Mouse (Mus musculus): ENCODE measurements around the gene Sipa1l1. TPM values are rescaled to one million over a fixed set of nuclear protein-coding genes. Genes with fewer than 3 reads are reported as not detected.

Sipa1l1 gene
- total RNA-seq, 1 experiment = 31.8 TPM

- Histone ChIP-seq H3K27ac (ENCODE audit: insufficient read depth, low read depth, low read length, poor library complexity, severe bottlenecking) (no peak overlapping the region), H3K4me1 (ENCODE audit: control insufficient read depth in 2 of 2, insufficient read depth in 2 of 2, low read length in 2 of 2, poor library complexity in 1 of 2) (peaks cover 8 to 39% of the 10 kb centered on the region in 2 experiments), H3K9me3 (ENCODE audit: control insufficient read depth, insufficient read depth, low read depth, low read length) (no peaks in the 10 kb centered on the region), H3K36me3 (ENCODE audit: control insufficient read depth, insufficient read depth, low read length, poor library complexity, severe bottlenecking) (no peaks in the 10 kb centered on the region; the same call in 1 of the 2 replicates), H3K4me3 (ENCODE audit: insufficient read depth in 1 of 2, low read depth in 1 of 2, low read length in 2 of 2, poor library complexity in 1 of 2, severe bottlenecking in 1 of 2) (no peak overlapping the region), H3K9ac (ENCODE audit: insufficient read depth, low read depth, low read length, poor library complexity, severe bottlenecking) (no peak overlapping the region)
- in situ Hi-C loops (cut with MboI; ENCODE audit: low sequenced_read_pairs in 2 of 2, unreplicated experiment in 2 of 2) = no loop called here
- no peak for DNase-seq (ENCODE audit: low read depth, low spot score)
- no peak for TF ChIP-seq ZNF384 (IDR thresholded peaks at IDR 0.05; ENCODE audit: low read depth, low read length)
Measured at GRCm38 (mm10) chr12:82189715-82190581, 20.8 kb downstream of the Sipa1l1 start.

- H3K9ac ChIP-seq (ENCODE audit: insufficient read depth, low read depth, low read length, poor library complexity, severe bottlenecking) = no peak overlapping the region
- H3K27ac ChIP-seq (ENCODE audit: insufficient read depth, low read depth, low read length, poor library complexity, severe bottlenecking) = no peak overlapping the region
- in situ Hi-C loops (cut with MboI; ENCODE audit: low sequenced_read_pairs in 2 of 2, unreplicated experiment in 2 of 2) = no loop called here
- no peaks in the 10 kb centered on the region for H3K9me3 ChIP-seq (ENCODE audit: control insufficient read depth, insufficient read depth, low read depth, low read length)
- no peaks in the 10 kb centered on the region; the same call in 1 of the 2 replicates for H3K36me3 ChIP-seq (ENCODE audit: control insufficient read depth, insufficient read depth, low read length, poor library complexity, severe bottlenecking)
- no peak for TF ChIP-seq CHD2 (IDR thresholded peaks at IDR 0.05; ENCODE audit: low read depth, low read length)
- TF ChIP-seq ZC3H11A (IDR thresholded peaks at IDR 0.05; ENCODE audit: borderline replicate concordance, low read depth, low read length) = no peak
- no peak for TF ChIP-seq HCFC1 (IDR thresholded peaks at IDR 0.05; ENCODE audit: borderline replicate concordance, insufficient read depth, low read length)
- no peak for TF ChIP-seq MAFK (IDR thresholded peaks at IDR 0.05; ENCODE audit: insufficient read depth, low read depth, low read length)
- TF ChIP-seq ZNF384 (IDR thresholded peaks at IDR 0.05; ENCODE audit: low read depth, low read length) = no peak
- DNase-seq (ENCODE audit: low read depth, low spot score) = no peak
- peaks cover 8 to 39% of the 10 kb centered on the region in 2 experiments for H3K4me1 ChIP-seq (ENCODE audit: control insufficient read depth in 2 of 2, insufficient read depth in 2 of 2, low read length in 2 of 2, poor library complexity in 1 of 2)
- no peak overlapping the region for H3K4me3 ChIP-seq (ENCODE audit: insufficient read depth in 1 of 2, low read depth in 1 of 2, low read length in 2 of 2, poor library complexity in 1 of 2, severe bottlenecking in 1 of 2)
Measured at GRCm38 (mm10) chr12:82190582-82190965, 21.5 kb downstream of the Sipa1l1 start.

- Histone ChIP-seq H3K4me3 (ENCODE audit: insufficient read depth in 1 of 2, low read depth in 1 of 2, low read length in 2 of 2, poor library complexity in 1 of 2, severe bottlenecking in 1 of 2) (no peak overlapping the region), H3K27ac (ENCODE audit: insufficient read depth, low read depth, low read length, poor library complexity, severe bottlenecking) (no peak overlapping the region), H3K9me3 (ENCODE audit: control insufficient read depth, insufficient read depth, low read depth, low read length) (no peaks in the 10 kb centered on the region), H3K9ac (ENCODE audit: insufficient read depth, low read depth, low read length, poor library complexity, severe bottlenecking) (no peak overlapping the region), H3K4me1 (ENCODE audit: control insufficient read depth in 2 of 2, insufficient read depth in 2 of 2, low read length in 2 of 2, poor library complexity in 1 of 2) (peaks cover 8 to 44% of the 10 kb centered on the region in 2 experiments), H3K36me3 (ENCODE audit: control insufficient read depth, insufficient read depth, low read length, poor library complexity, severe bottlenecking) (no peaks in the 10 kb centered on the region; the same call in 1 of the 2 replicates)
- no peak for TF ChIP-seq ZC3H11A (IDR thresholded peaks at IDR 0.05; ENCODE audit: borderline replicate concordance, low read depth, low read length)
- in situ Hi-C loops (cut with MboI; ENCODE audit: low sequenced_read_pairs in 2 of 2, unreplicated experiment in 2 of 2) = no loop called here
- no peak for DNase-seq (ENCODE audit: low read depth, low spot score)
Measured at GRCm38 (mm10) chr12:82191686-82192085, 22.6 kb downstream of the Sipa1l1 start.

- Histone ChIP-seq H3K9me3 (ENCODE audit: control insufficient read depth, insufficient read depth, low read depth, low read length) (no peaks in the 10 kb centered on the region), H3K27ac (ENCODE audit: insufficient read depth, low read depth, low read length, poor library complexity, severe bottlenecking) (no peak overlapping the region; the same call in 1 of the 2 replicates), H3K4me1 (ENCODE audit: control insufficient read depth in 2 of 2, insufficient read depth in 2 of 2, low read length in 2 of 2, poor library complexity in 1 of 2) (peaks cover 11 to 44% of the 10 kb centered on the region in 2 experiments), H3K4me3 (ENCODE audit: insufficient read depth in 1 of 2, low read depth in 1 of 2, low read length in 2 of 2, poor library complexity in 1 of 2, severe bottlenecking in 1 of 2) (no peak overlapping the region), H3K36me3 (ENCODE audit: control insufficient read depth, insufficient read depth, low read length, poor library complexity, severe bottlenecking) (no peaks in the 10 kb centered on the region; the same call in 1 of the 2 replicates), H3K9ac (ENCODE audit: insufficient read depth, low read depth, low read length, poor library complexity, severe bottlenecking) (no peak overlapping the region)
- DNase-seq (ENCODE audit: low read depth, low spot score) = no peak
- in situ Hi-C loops (cut with MboI; ENCODE audit: low sequenced_read_pairs in 2 of 2, unreplicated experiment in 2 of 2) = no loop called here
- no peak for TF ChIP-seq ZC3H11A (IDR thresholded peaks at IDR 0.05; ENCODE audit: borderline replicate concordance, low read depth, low read length)
Measured at GRCm38 (mm10) chr12:82192641-82193054, 23.5 kb downstream of the Sipa1l1 start.

- Histone ChIP-seq H3K27ac (ENCODE audit: insufficient read depth, low read depth, low read length, poor library complexity, severe bottlenecking) (no peak overlapping the region; the same call in 1 of the 2 replicates), H3K4me1 (ENCODE audit: control insufficient read depth in 2 of 2, insufficient read depth in 2 of 2, low read length in 2 of 2, poor library complexity in 1 of 2) (peaks cover 11 to 38% of the 10 kb centered on the region in 2 experiments), H3K4me3 (ENCODE audit: insufficient read depth in 1 of 2, low read depth in 1 of 2, low read length in 2 of 2, poor library complexity in 1 of 2, severe bottlenecking in 1 of 2) (no peak overlapping the region), H3K36me3 (ENCODE audit: control insufficient read depth, insufficient read depth, low read length, poor library complexity, severe bottlenecking) (no peaks in the 10 kb centered on the region; the same call in 1 of the 2 replicates), H3K9me3 (ENCODE audit: control insufficient read depth, insufficient read depth, low read depth, low read length) (no peaks in the 10 kb centered on the region), H3K9ac (ENCODE audit: insufficient read depth, low read depth, low read length, poor library complexity, severe bottlenecking) (no peak overlapping the region)
- no peak for DNase-seq (ENCODE audit: low read depth, low spot score)
- in situ Hi-C loops (cut with MboI; ENCODE audit: low sequenced_read_pairs in 2 of 2, unreplicated experiment in 2 of 2) = no loop called here
- no peak for TF ChIP-seq HCFC1 (IDR thresholded peaks at IDR 0.05; ENCODE audit: borderline replicate concordance, insufficient read depth, low read length)
- TF ChIP-seq MAFK (IDR thresholded peaks at IDR 0.05; ENCODE audit: insufficient read depth, low read depth, low read length) = no peak
- no peak for TF ChIP-seq ZNF384 (IDR thresholded peaks at IDR 0.05; ENCODE audit: low read depth, low read length)
- no peak for TF ChIP-seq CHD2 (IDR thresholded peaks at IDR 0.05; ENCODE audit: low read depth, low read length)
- TF ChIP-seq ZC3H11A (IDR thresholded peaks at IDR 0.05; ENCODE audit: borderline replicate concordance, low read depth, low read length) = no peak
Measured at GRCm38 (mm10) chr12:82193476-82193875, 24.4 kb downstream of the Sipa1l1 start.

Data from ES-E14 (cell line).